Mouse (Mus musculus) CD4-positive, CD25-positive, alpha-beta regulatory T cell, adult 9 weeks (primary cell): ENCODE measurements around the gene Ube3b. TPM values are rescaled to one million over a fixed set of nuclear protein-coding genes. Genes with fewer than 3 reads are reported as not detected.

Experiments
- polyA plus RNA-seq: library from polyadenylated mRNA; unstranded; fragments of 100-300 nt; shearing (Covaris generic); gene quantifications from one replicate; pipeline ENCODE4 v1.2.1, GENCODE M21; 2017

The Ube3b gene
- 45.1 TPM for polyA plus RNA-seq

GRCm38 (mm10) chr5:114380209-114381012, at the start of gene Ube3b, which contains the start of gene Kctd10:
Gene Ube3b, plus strand, starts transcription at chr5:114380607.
Gene Kctd10, minus strand, starts transcription at chr5:114380508.

GRCm38 (mm10) chr5:114443566-114444367, 63.4 kb downstream of the Ube3b start, which contains the start of the genes Mmab and Mvk:
Gene Mmab, minus strand, starts transcription at chr5:114444060.
Gene Mvk, plus strand, starts transcription at chr5:114444269.

Other genes with a start within 250 kb of the Ube3b start
- 0.99 TPM for gene Acacb, start 234.1 kb upstream of the Ube3b start, polyA plus RNA-seq
- not detected for gene Foxn4, start 106.8 kb upstream of the Ube3b start, polyA plus RNA-seq
- gene Myo1h, start 91.4 kb upstream of the Ube3b start, polyA plus RNA-seq: 7.1 TPM
- 165 TPM for gene Kctd10, start 99 bp upstream of the Ube3b start, polyA plus RNA-seq
- 12.5 TPM for gene Mmab, start 63.5 kb downstream of the Ube3b start, polyA plus RNA-seq
- gene Mvk, start 63.7 kb downstream of the Ube3b start, polyA plus RNA-seq: 15.1 TPM
- not detected for gene Fam222a, start 187.4 kb downstream of the Ube3b start, polyA plus RNA-seq